Mouse (Mus musculus): Measurements from ENCODE around the gene Krt7. TPM values are rescaled to one million over a fixed set of nuclear protein-coding genes. Genes with fewer than 3 reads are reported as not detected.

Gene Krt7
- polyA plus RNA-seq, 1 experiment from 2014 or later: 229 TPM

DNA sequence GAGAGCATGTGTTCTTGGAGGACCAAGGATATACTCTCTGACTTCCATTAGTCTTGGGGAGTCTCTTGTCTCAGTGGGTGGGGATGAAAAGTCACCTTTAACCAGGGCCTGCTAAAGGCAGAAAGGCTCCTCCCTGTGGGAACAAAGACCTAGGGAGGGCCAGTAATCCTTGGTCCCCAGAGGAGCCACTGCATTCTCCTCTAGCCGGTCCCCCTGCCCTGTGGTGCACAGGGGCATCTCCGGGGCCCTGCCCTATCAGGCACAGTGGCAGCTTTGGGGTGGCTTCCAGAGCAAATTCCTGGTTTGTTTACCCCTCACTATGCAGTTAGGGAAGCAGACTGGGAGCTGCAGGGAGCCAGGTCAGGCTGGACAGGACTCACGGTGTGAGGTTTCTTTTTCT, 44.4 kb upstream of the Krt7 start:
- no peaks in the 10 kb centered on the region for H3K9me3 ChIP-seq (replicated peaks; ENCODE audit: low read length)
- H3K36me3 ChIP-seq (ENCODE audit: insufficient read depth, low read length): no peaks in the 10 kb centered on the region
- 60% methylated on average over 3 of the region's 3 CpGs for WGBS
- ATAC-seq (replicated peaks; ENCODE audit: low FRiP score, low read depth) (no peak), DNase-seq (ENCODE audit: low spot score) (no peak)
- no peak for TF ChIP-seq CTCF (IDR thresholded peaks at IDR 0.05; ENCODE audit: low read depth)
- H3K27me3 ChIP-seq (ENCODE audit: insufficient read depth, low read length): no peaks in the 10 kb centered on the region
- H3K4me2 ChIP-seq (ENCODE audit: low read length): no peak overlapping the region
- no peak overlapping the region for H3K27ac ChIP-seq
- H3K4me3 ChIP-seq (replicated peaks; ENCODE audit: low read depth, low read length): no peak overlapping the region
- H3K9ac ChIP-seq (ENCODE audit: low read depth, low read length): no peak overlapping the region
- H3K4me1 ChIP-seq (replicated peaks; ENCODE audit: insufficient read depth, low read length): peaks cover 16% of the 10 kb centered on the region; the same call in 1 of the 2 replicates

DNA sequence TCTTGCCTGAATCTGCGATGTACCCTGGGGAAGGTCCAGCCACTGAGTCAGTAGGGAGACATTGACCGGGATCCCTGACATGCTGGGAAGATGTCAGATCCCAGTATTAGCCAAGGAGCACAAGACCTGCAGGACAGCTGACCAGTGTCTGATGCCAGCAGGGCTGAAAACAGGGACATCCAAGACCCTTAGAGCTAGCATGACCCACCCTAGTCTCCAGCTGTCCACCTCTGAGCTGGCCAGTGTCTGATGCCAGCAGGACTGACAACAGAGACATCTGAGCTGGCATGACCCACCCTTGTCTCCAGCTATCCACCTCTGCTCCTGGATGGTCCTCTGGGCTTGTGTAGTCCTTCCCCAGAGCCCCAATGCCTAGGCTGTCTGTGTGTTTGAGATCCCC, 43.9 kb upstream of the Krt7 start:
- Histone ChIP-seq H3K27me3 (ENCODE audit: insufficient read depth, low read length) (no peaks in the 10 kb centered on the region), H3K4me1 (replicated peaks; ENCODE audit: insufficient read depth, low read length) (peaks cover 21% of the 10 kb centered on the region; the same call in 1 of the 2 replicates), H3K4me2 (ENCODE audit: low read length) (no peak overlapping the region), H3K9me3 (replicated peaks; ENCODE audit: low read length) (no peaks in the 10 kb centered on the region), H3K36me3 (ENCODE audit: insufficient read depth, low read length) (no peaks in the 10 kb centered on the region), H3K9ac (ENCODE audit: low read depth, low read length) (no peak overlapping the region), H3K4me3 (replicated peaks; ENCODE audit: low read depth, low read length) (no peak overlapping the region), H3K27ac (no peak overlapping the region)
- DNase-seq (ENCODE audit: low spot score) (no peak), ATAC-seq (replicated peaks; ENCODE audit: low FRiP score, low read depth) (no peak)
- TF ChIP-seq CTCF (IDR thresholded peaks at IDR 0.05; ENCODE audit: low read depth): no peak
- 84% methylated on average over 2 of the region's 2 CpGs for WGBS

DNA sequence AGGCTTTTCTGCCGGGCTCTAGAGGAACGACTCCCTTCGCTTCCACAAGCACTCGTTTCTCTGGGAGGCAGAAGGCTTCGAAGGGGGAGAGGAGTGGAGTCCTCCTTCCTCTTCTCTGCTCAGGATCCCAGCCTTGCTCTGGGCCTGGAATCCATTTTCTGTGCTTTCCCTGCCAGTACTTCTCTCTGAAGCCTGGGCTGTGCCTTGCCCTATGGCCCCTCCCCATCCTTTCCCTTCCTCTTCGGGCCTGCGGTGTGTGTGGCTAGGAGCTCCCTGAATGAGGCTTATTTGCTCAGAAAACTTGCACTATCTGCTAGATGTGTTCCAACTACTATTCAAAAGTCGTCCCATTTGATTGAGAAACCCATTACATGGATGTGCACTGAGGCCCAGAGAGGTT, 43.3 kb upstream of the Krt7 start:
- no peak for TF ChIP-seq CTCF (IDR thresholded peaks at IDR 0.05; ENCODE audit: low read depth)
- Histone ChIP-seq H3K4me2 (ENCODE audit: low read length) (no peak overlapping the region), H3K9ac (ENCODE audit: low read depth, low read length) (no peak overlapping the region), H3K4me1 (replicated peaks; ENCODE audit: insufficient read depth, low read length) (peaks cover 26% of the 10 kb centered on the region), H3K27ac (no peak overlapping the region), H3K36me3 (ENCODE audit: insufficient read depth, low read length) (no peaks in the 10 kb centered on the region), H3K9me3 (replicated peaks; ENCODE audit: low read length) (no peaks in the 10 kb centered on the region), H3K4me3 (replicated peaks; ENCODE audit: low read depth, low read length) (no peak overlapping the region), H3K27me3 (ENCODE audit: insufficient read depth, low read length) (no peaks in the 10 kb centered on the region)
- ATAC-seq (replicated peaks; ENCODE audit: low FRiP score, low read depth) (no peak), DNase-seq (ENCODE audit: low spot score) (no peak)
- WGBS: 81% methylated on average over 8 of the region's 8 CpGs

DNA sequence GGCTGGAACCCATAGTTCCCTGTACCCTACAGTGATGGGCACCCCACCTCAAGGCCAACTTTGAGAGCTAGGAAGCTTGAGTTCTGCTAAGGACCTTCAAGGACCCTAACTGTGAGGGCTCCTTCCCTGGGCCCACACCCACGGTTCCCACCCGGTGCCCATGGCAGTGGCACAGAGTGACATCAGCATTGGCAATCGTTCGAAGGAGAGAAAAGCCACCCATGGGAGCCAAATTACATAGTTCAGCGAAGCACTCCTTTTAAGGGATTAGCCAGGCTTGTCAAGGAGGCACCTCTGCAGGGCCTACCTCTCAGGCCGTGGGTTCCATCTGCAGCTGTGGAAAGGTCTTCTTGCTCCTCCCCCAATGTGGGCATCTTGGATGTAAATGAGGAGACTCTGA, 42.8 kb upstream of the Krt7 start:
- H3K9me3 ChIP-seq (replicated peaks; ENCODE audit: low read length): no peaks in the 10 kb centered on the region
- DNase-seq (ENCODE audit: low spot score) (no peak), ATAC-seq (replicated peaks; ENCODE audit: low FRiP score, low read depth) (no peak)
- H3K27me3 ChIP-seq (ENCODE audit: insufficient read depth, low read length): no peaks in the 10 kb centered on the region
- H3K9ac ChIP-seq (ENCODE audit: low read depth, low read length): no peak overlapping the region
- no peak overlapping the region for H3K4me3 ChIP-seq (replicated peaks; ENCODE audit: low read depth, low read length)
- no peak overlapping the region for H3K27ac ChIP-seq
- H3K36me3 ChIP-seq (ENCODE audit: insufficient read depth, low read length): no peaks in the 10 kb centered on the region
- no peak for TF ChIP-seq CTCF (IDR thresholded peaks at IDR 0.05; ENCODE audit: low read depth)
- H3K4me1 ChIP-seq (replicated peaks; ENCODE audit: insufficient read depth, low read length): peaks cover 28% of the 10 kb centered on the region
- 77% methylated on average over 6 of the region's 6 CpGs for WGBS
- no peak overlapping the region for H3K4me2 ChIP-seq (ENCODE audit: low read length)

DNA sequence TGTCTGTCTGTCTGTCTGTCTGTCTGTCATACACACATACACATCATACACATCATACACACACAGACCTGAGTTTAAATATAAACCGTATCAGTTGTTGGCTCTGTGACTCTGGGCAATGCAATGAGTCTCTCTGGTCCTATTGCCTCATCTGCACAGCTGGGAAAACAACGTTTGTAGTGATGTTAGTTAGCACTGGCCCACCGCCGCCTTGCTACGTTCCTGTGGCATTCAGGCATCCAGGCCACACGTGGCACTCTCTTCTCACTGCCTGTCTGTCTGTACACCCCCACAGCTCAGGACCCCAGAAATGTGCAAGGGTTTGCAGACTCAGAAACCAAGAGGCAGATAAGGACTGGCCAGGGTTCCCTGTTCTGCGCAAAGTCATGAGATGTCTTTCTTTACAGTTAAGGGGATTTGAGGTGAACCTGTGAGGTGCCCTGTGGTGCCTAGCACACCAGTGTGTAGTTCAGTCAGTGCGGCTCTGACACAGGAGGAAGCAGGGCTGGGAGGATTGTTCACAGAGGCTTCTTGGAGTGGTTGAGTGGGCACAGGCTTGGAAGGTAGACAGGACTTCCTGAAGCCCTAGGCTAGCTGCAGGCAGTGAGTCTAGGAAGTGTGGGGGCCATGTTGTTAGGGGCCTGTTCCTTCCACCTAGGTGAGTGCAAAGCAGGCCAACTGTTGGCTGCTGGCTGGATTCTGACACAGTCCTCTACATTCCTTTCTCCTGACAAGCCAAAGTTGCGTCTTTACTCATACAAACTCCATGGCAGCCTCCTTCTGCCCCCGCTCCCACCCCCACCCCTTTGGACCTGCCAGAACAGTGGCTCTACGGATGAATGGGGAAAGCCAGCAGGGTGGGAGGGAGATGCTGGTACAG, 42.1 kb upstream of the Krt7 start:
- H3K27ac ChIP-seq: no peak overlapping the region
- ATAC-seq (replicated peaks; ENCODE audit: low FRiP score, low read depth) (no peak), DNase-seq (ENCODE audit: low spot score) (no peak)
- H3K36me3 ChIP-seq (ENCODE audit: insufficient read depth, low read length): no peaks in the 10 kb centered on the region
- 65% methylated on average over 11 of the region's 11 CpGs for WGBS
- no peaks in the 10 kb centered on the region for H3K9me3 ChIP-seq (replicated peaks; ENCODE audit: low read length)
- peaks cover 28% of the 10 kb centered on the region for H3K4me1 ChIP-seq (replicated peaks; ENCODE audit: insufficient read depth, low read length)
- H3K4me3 ChIP-seq (replicated peaks; ENCODE audit: low read depth, low read length): no peak overlapping the region
- no peak for TF ChIP-seq CTCF (IDR thresholded peaks at IDR 0.05; ENCODE audit: low read depth)
- H3K9ac ChIP-seq (ENCODE audit: low read depth, low read length): no peak overlapping the region
- H3K4me2 ChIP-seq (ENCODE audit: low read length): no peak overlapping the region
- H3K27me3 ChIP-seq (ENCODE audit: insufficient read depth, low read length): no peaks in the 10 kb centered on the region

DNA sequence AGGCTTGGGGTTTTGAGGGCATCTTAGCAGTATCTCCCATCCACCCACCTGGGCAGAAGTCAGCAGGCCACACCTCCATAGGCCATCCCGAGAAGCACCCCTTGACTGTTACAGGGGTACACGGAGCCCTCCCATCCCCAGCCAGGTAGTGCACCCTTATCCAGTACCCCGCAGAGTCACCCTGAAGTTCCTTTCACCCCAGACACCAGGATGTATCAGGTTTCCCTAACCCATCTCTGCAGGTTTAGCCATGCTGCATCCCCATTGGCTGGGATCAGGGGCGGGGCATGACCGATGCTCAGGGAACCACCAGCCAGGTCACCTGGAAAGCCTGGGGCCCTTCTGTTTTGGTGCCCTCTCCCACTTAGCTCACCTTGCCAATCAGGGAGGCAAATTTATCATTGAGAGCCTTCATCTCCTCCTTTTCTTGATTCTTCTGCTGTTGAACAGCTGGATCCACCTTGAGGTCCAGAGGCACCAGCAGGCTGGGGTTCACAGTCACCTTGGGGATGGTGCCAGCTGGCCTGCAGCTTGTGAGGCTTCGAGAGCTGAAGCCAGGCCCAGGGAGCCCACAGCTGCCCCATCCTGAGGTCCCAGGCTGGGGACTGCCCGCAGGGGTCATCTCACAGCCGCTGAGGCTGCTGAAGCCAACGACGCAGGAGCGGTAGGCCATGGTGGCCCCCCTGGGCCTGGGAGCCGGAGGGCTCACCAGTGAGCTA, 41.3 kb upstream of the Krt7 start:
- Histone ChIP-seq H3K4me1 (replicated peaks; ENCODE audit: insufficient read depth, low read length) (peaks cover 28% of the 10 kb centered on the region), H3K27me3 (ENCODE audit: insufficient read depth, low read length) (no peaks in the 10 kb centered on the region), H3K9me3 (replicated peaks; ENCODE audit: low read length) (no peaks in the 10 kb centered on the region), H3K36me3 (ENCODE audit: insufficient read depth, low read length) (no peaks in the 10 kb centered on the region), H3K4me2 (ENCODE audit: low read length) (no peak overlapping the region), H3K9ac (ENCODE audit: low read depth, low read length) (0 out of 2 replicates have a peak overlapping the region, but pooled peaks have one; percentile 13), H3K4me3 (replicated peaks; ENCODE audit: low read depth, low read length) (no peak overlapping the region), H3K27ac (peak overlapping the region; percentile 54)
- DNase-seq (ENCODE audit: low spot score): no peak
- no peak for TF ChIP-seq CTCF (IDR thresholded peaks at IDR 0.05; ENCODE audit: low read depth)
- ATAC-seq (replicated peaks; ENCODE audit: low FRiP score, low read depth): no peak
- WGBS: 43% methylated on average over 12 of the region's 12 CpGs

Measured in kidney, postnatal 0 days (tissue).